Mouse (Mus musculus) T-cell, adult 66 days (primary cell): ENCODE results near the gene Fdx1. TPM values are rescaled to one million over a fixed set of nuclear protein-coding genes. Genes with fewer than 3 reads are reported as not detected.

Source experiments
- total RNA-seq, 2 experiments: library from RNA; stranded (reverse); gene quantifications; 3 replicates in 1 of 2; 4 replicates in 1 of 2; pipeline ENCODE4 v1.2.4; 2023

Gene Fdx1
- total RNA-seq = 10 to 100 TPM; 15.1 to 15.9 TPM

DNA sequence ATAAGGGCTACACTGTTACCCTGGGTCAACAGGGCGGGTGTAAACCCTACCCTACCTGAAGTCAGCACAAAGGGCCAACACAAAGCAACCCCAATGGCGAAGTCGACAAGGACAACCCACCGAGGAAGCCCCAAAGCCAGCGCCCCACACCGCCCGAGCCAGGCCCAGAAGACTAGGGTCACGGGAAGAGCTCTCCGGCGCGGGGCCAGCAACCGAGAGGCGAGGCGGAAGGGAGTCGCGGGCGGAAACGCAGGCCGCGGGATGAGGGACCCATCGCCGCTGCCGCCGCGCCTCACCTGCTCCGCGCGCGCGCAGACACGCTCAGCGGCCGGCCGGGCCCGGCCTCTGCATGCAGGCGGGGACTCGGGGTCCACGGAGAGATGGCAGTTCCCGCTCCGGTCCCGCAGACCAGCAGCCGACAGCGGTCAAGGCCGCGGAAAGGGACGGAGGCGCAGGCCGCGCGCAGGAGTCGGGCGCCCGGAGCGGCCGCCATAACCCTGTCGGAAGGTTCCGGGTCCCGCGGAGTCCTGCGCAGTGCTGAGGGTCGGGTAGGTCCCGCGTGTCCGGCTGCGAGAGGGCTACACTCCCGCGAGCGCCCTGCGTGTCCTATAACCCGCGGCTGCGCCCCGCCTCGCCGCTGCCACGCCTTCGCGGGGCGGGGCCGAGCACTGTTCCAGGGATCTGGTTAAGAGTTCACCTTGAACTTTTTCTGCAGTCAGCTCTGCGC, at the start of gene Fdx1:
Gene Fdx1, minus strand, starts transcription at position 582 of the 727 bp plus-strand sequence.

Other genes starting within 250 kb of the Fdx1 start
- 1 to 10 TPM in 1 of 2 experiments, under 1 TPM in 1; 0.41 to 1.1 TPM for gene Arhgap20, start 198.2 kb downstream of the Fdx1 start, total RNA-seq
- 10 to 100 TPM; 66.5 to 69.1 TPM for gene Rdx, start 83.6 kb upstream of the Fdx1 start, total RNA-seq
- gene Zc3h12c, start 205.0 kb upstream of the Fdx1 start, total RNA-seq = 1 to 10 TPM in 1 of 2 experiments, under 1 TPM in 1; 0.56 to 1.0 TPM